Mouse (Mus musculus): ENCODE results near the gene Oasl2. TPM values are rescaled to one million over a fixed set of nuclear protein-coding genes. Genes with fewer than 3 reads are reported as not detected.

Gene Oasl2
- polyA plus RNA-seq, 1 experiment from 2014 or later = 7.8 TPM

GRCm38 (mm10) chr5:114948891-114949290 lies 52.2 kb downstream of the Oasl2 start:
- TF ChIP-seq CTCF (IDR thresholded peaks at IDR 0.05; ENCODE audit: low read depth) = no peak
- no peak for TF ChIP-seq EP300 (IDR thresholded peaks at IDR 0.05; ENCODE audit: low read depth)
- Histone ChIP-seq H3K9me3 (ENCODE audit: low read length) (no peaks in the 10 kb centered on the region), H3K4me3 (ENCODE audit: low read depth, low read length) (no peak overlapping the region), H3K4me1 (ENCODE audit: insufficient read depth) (no peaks in the 10 kb centered on the region), H3K27me3 (ENCODE audit: insufficient read depth, low read length) (no peaks in the 10 kb centered on the region), H3K9ac (replicated peaks) (no peak overlapping the region), H3K27ac (ENCODE audit: low read depth) (no peak overlapping the region; the same call in 1 of the 2 replicates), H3K36me3 (replicated peaks; ENCODE audit: insufficient read depth, low read length) (peaks cover 25% of the 10 kb centered on the region), H3K4me2 (ENCODE audit: low read depth, low read length) (no peak overlapping the region)
- ATAC-seq (peak; percentile 76), DNase-seq (peak; percentile 71)
- WGBS (ENCODE audit: insufficient replicate concordance) = 37% methylated on average over 6 of the region's 6 CpGs

DNA sequence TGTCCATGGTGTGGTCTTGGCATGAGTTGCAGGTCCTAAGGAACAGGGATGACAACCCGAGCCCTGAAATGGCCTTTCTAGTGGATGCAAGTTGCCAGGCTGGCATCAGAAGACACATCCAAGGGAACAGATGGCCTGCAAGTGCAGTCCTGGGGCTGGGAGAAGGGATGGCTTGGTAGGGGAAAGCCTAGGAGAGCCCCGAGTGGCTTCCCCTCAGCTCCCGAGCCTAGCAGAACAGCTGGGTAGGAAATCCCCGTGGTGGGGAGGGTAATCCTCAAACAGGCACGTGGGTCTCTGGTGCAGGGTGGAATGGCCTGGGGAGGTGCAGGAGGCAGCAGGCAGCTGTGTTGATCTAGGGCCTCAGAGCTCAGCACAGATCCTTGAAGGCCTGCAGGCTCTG lies 52.6 kb downstream of the Oasl2 start:
- TF ChIP-seq EP300 (IDR thresholded peaks at IDR 0.05; ENCODE audit: low read depth) (no peak), CTCF (IDR thresholded peaks at IDR 0.05; ENCODE audit: low read depth) (no peak)
- 56% methylated on average over 5 of the region's 5 CpGs for WGBS (ENCODE audit: insufficient replicate concordance)
- peaks cover 25% of the 10 kb centered on the region for H3K36me3 ChIP-seq (replicated peaks; ENCODE audit: insufficient read depth, low read length)
- H3K9me3 ChIP-seq (ENCODE audit: low read length) = no peaks in the 10 kb centered on the region
- no peak overlapping the region; the same call in 1 of the 2 replicates for H3K27ac ChIP-seq (ENCODE audit: low read depth)
- H3K9ac ChIP-seq (replicated peaks) = no peak overlapping the region
- no peak for ATAC-seq
- H3K4me2 ChIP-seq (ENCODE audit: low read depth, low read length) = no peak overlapping the region
- H3K4me3 ChIP-seq (ENCODE audit: low read depth, low read length) = no peak overlapping the region
- no peak for DNase-seq
- H3K27me3 ChIP-seq (ENCODE audit: insufficient read depth, low read length) = no peaks in the 10 kb centered on the region
- H3K4me1 ChIP-seq (ENCODE audit: insufficient read depth) = no peaks in the 10 kb centered on the region

DNA sequence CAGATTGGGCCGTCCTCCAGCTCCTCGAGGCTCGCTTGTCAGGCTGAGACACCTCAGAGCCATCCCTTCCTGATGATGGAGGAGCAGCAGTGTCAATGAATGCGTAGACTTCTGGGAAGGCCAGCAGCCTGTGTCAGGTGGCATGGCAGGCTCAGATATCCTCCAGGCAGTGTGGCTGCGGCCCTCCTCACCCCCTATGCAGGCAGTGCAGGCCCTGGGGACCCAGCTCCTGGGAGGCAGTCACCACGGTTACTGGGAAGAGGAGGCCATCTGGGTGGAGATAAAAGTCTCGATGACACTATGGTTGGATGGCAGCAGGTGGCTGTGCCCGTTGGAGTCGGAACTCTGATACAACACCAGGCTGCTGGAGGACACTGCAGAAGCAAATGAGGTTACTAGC lies 53.1 kb downstream of the Oasl2 start:
- H3K27me3 ChIP-seq (ENCODE audit: insufficient read depth, low read length) = no peaks in the 10 kb centered on the region
- H3K36me3 ChIP-seq (replicated peaks; ENCODE audit: insufficient read depth, low read length) = peaks cover 25% of the 10 kb centered on the region
- DNase-seq = no peak
- no peaks in the 10 kb centered on the region for H3K4me1 ChIP-seq (ENCODE audit: insufficient read depth)
- H3K27ac ChIP-seq (ENCODE audit: low read depth) = no peak overlapping the region
- WGBS (ENCODE audit: insufficient replicate concordance) = 83% methylated on average over 9 of the region's 9 CpGs
- H3K4me2 ChIP-seq (ENCODE audit: low read depth, low read length) = no peak overlapping the region
- H3K9ac ChIP-seq (replicated peaks) = no peak overlapping the region
- TF ChIP-seq EP300 (IDR thresholded peaks at IDR 0.05; ENCODE audit: low read depth) (no peak), CTCF (IDR thresholded peaks at IDR 0.05; ENCODE audit: low read depth) (no peak)
- H3K4me3 ChIP-seq (ENCODE audit: low read depth, low read length) = no peak overlapping the region
- H3K9me3 ChIP-seq (ENCODE audit: low read length) = no peaks in the 10 kb centered on the region
- no peak for ATAC-seq

DNA sequence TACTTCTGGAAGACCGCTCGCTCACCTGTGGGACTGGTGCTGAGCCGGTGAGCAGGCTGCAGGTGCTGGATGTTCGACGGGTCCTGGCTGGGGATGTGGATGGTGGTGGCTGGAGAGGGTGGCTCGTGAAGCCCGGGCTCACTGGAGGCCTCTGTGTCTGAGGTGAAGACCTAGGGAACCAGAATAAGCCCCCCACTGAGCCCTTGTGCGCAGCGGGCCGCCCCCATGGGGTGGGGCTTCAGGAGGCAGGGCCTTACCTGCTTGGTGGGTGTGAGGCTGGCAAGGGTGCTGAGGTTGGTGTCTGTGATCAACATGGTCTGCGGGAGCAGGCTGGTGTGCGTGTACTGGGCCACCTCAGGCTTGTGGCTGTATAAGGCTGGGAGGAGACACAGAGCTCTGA lies 53.9 kb downstream of the Oasl2 start:
- no peaks in the 10 kb centered on the region for H3K9me3 ChIP-seq (ENCODE audit: low read length)
- no peak overlapping the region for H3K27ac ChIP-seq (ENCODE audit: low read depth)
- no peak overlapping the region for H3K9ac ChIP-seq (replicated peaks)
- no peaks in the 10 kb centered on the region for H3K27me3 ChIP-seq (ENCODE audit: insufficient read depth, low read length)
- H3K36me3 ChIP-seq (replicated peaks; ENCODE audit: insufficient read depth, low read length) = peaks cover 24% of the 10 kb centered on the region
- no peaks in the 10 kb centered on the region for H3K4me1 ChIP-seq (ENCODE audit: insufficient read depth)
- ATAC-seq = no peak
- no peak overlapping the region for H3K4me2 ChIP-seq (ENCODE audit: low read depth, low read length)
- TF ChIP-seq EP300 (IDR thresholded peaks at IDR 0.05; ENCODE audit: low read depth) = no peak
- no peak for TF ChIP-seq CTCF (IDR thresholded peaks at IDR 0.05; ENCODE audit: low read depth)
- no peak overlapping the region for H3K4me3 ChIP-seq (ENCODE audit: low read depth, low read length)
- WGBS (ENCODE audit: insufficient replicate concordance) = 63% methylated on average over 12 of the region's 12 CpGs
- no peak for DNase-seq

DNA sequence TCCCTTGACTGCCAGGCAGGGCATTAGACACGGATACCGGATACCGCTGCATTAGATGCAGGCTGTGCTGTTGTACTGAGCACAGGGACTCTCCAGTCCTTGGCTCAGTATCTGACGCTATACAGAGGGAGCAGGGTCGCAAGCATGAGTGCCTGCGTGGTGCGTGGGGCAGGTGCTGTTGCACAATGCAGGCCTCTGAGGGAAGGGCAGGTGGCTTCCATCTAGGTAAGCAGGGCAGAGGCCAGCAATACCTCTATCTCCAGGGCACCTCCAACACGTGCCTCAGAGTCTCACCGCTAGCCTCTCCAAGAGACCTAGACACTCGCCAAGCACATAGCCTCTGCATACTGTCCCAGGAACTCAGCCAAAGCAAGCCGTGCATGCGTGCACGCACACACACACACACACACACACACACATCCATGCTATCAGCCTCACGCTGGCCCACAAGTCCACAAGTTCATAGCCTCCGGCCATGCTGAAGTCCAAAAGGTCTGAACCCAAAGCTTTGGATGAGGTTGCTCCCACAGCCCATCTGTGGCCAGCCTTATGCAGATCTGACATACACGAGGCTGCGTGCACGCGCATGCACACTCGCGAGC lies 54.6 kb downstream of the Oasl2 start:
- peak; percentile 43 for ATAC-seq
- Histone ChIP-seq H3K27me3 (ENCODE audit: insufficient read depth, low read length) (no peaks in the 10 kb centered on the region), H3K4me3 (ENCODE audit: low read depth, low read length) (no peak overlapping the region), H3K27ac (ENCODE audit: low read depth) (peak overlapping the region; percentile 16; the same call in 1 of the 2 replicates), H3K9ac (replicated peaks) (no peak overlapping the region), H3K9me3 (ENCODE audit: low read length) (no peaks in the 10 kb centered on the region), H3K4me2 (ENCODE audit: low read depth, low read length) (no peak overlapping the region), H3K36me3 (replicated peaks; ENCODE audit: insufficient read depth, low read length) (peaks cover 24% of the 10 kb centered on the region), H3K4me1 (ENCODE audit: insufficient read depth) (no peaks in the 10 kb centered on the region)
- 73% methylated on average over 21 of the region's 21 CpGs for WGBS (ENCODE audit: insufficient replicate concordance)
- TF ChIP-seq EP300 (IDR thresholded peaks at IDR 0.05; ENCODE audit: low read depth) (no peak), CTCF (IDR thresholded peaks at IDR 0.05; ENCODE audit: low read depth) (no peak)
- no peak for DNase-seq

GRCm38 (mm10) chr5:114953326-114953725 lies 56.6 kb downstream of the Oasl2 start:
- WGBS (ENCODE audit: insufficient replicate concordance) = 80% methylated on average over 14 of the region's 14 CpGs
- ATAC-seq (no peak), DNase-seq (no peak)
- no peak overlapping the region for H3K27ac ChIP-seq (ENCODE audit: low read depth)
- H3K9me3 ChIP-seq (ENCODE audit: low read length) = no peaks in the 10 kb centered on the region
- no peak overlapping the region for H3K4me2 ChIP-seq (ENCODE audit: low read depth, low read length)
- H3K36me3 ChIP-seq (replicated peaks; ENCODE audit: insufficient read depth, low read length) = peaks cover 9% of the 10 kb centered on the region; the same call in 1 of the 2 replicates
- no peak overlapping the region for H3K4me3 ChIP-seq (ENCODE audit: low read depth, low read length)
- no peaks in the 10 kb centered on the region for H3K27me3 ChIP-seq (ENCODE audit: insufficient read depth, low read length)
- no peak overlapping the region for H3K9ac ChIP-seq (replicated peaks)
- no peak for TF ChIP-seq EP300 (IDR thresholded peaks at IDR 0.05; ENCODE audit: low read depth)
- TF ChIP-seq CTCF (IDR thresholded peaks at IDR 0.05; ENCODE audit: low read depth) = no peak
- no peaks in the 10 kb centered on the region for H3K4me1 ChIP-seq (ENCODE audit: insufficient read depth)
